Mouse (Mus musculus) retina, postnatal 7 days (tissue): Measurements from ENCODE around the gene Wdr92.
"Not testable (repeated sequence)": the region's sequence is repeated elsewhere in the genome, so short reads cannot be mapped to it uniquely, and the experiment has no call there.

Experiments
- DNase-seq: peaks from one replicate; pipeline ENCODE4 v3.0.0-alpha.2; 2012; ENCODE audit warnings: low read depth, low spot score

The Wdr92 gene

DNA sequence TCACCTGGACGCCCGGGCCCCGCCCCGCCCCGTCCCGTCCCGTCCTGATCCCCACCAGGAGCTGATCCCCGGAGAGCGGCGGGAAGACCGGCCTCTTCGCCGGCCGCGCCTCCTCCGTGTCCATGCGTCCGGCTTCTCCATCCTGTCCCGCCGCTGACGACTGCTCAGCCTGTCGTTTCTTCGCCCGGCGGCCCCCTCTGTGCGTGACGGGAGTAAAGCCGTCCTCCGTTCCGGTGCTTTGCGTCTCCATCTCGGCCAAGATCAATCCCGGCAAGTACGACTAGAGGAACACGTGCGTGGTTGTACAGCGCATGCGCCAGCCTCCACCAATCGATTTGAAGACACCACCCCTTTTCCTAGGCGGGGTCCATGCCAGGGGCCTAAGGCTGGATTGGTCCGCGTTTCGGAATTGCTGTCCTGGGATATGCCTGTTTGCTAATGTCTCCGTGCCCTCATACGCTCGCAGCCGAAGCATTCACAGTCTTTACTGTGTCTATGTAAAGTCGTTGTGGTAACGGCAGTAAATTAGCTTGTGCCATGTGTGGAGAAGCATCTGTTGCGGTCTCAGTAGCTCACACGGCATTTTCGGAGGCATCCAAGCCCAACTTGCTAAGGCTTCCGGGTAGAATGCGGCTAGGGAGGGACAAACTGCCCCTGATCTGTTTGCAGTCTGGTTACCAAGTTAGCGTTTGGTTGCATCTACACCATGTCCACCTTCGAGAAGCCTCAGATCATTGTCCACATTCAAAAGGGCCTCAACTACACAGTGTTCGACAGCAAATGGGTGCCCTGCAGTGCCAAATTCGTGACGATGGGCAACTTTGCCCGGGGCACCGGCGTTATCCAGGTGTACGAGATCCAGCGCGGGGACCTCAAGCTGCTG, 29.6 kb downstream of the Wdr92 start, which contains the start of gene Pno1:
Gene Pno1, minus strand, starts transcription at position 311 of the 883 bp plus-strand sequence.
- DNase-seq: peak; percentile 94

GRCm38 (mm10) chr11:17212141-17212495, 30.2 kb downstream of the Wdr92 start:
- no peak for DNase-seq

- no peak for DNase-seq
Measured at GRCm38 (mm10) chr11:17212903-17213509, 31.1 kb downstream of the Wdr92 start.

- no peak for DNase-seq
Measured at GRCm38 (mm10) chr11:17215475-17215874, 33.6 kb downstream of the Wdr92 start.

DNA sequence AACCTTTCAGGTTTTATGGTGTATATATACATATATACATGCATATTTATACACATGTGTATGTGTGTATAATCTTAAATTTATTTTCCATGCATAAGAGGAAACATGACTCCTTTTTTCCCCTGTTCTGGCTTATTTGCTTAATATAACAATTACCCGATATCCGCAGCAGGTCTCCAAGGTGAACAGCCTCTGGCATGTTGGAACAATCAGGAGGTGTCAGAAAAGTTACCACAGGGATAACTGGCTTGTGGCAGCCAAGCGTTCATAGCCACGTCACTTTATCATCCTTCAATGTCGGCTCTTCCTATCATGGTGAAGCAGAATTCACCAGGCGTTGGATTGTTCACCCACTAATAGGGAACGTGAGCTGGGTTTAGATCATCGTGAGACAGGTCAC, 39.2 kb downstream of the Wdr92 start:
- no peak for DNase-seq

- DNase-seq: no peak
Measured at GRCm38 (mm10) chr11:17232792-17233191, 50.9 kb downstream of the Wdr92 start.

DNA sequence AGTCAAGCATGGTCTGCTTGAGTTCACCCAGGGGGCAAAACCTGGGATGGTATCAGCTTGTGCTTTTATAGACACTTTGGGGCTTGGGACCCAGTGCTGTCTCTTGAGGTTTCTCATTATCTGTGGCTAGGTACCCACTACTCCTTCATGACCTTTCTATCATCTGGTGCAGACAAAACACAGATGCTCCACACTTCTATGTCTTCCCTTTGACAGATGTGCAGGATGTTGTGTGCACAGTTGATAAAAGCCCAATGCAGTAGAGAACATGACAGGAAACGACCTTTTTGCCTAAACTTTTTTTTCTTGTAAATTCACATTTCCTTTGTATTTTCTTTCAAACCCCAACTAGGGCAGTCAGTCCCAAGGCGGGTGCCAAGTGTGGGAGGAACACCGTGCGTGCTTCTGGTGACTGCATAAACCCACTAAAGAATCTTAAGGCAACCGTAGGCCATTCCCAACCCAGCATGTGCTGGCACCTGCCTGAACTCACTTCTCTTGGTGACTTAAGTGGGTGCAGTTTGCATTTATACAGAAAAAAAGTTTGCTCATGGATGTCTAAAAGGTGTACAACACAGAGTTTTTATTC, 54.6 kb downstream of the Wdr92 start:
- DNase-seq: no peak

DNA sequence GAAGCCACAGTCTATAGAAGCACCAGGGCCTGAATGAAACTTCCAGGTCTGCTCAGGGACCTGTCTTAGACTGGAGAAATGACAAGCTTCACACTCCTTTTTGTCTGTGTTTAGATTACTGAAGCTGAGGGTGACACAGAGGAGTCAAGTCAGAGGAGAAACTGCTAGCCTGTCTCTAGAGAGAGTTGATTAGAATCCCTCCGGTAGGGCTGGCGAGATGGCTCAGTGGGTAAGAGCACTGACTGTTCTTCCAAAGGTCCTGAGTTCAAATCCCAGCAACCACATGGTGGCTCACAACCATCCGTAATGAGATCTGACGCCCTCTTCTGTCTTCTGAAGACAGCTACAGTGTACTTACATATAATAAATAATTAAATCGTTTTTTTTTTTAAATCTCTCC, 56.7 kb downstream of the Wdr92 start:
- DNase-seq: not testable (repeated sequence)

GRCm38 (mm10) chr11:17248715-17249114, 66.8 kb downstream of the Wdr92 start:
- DNase-seq: no peak

DNA sequence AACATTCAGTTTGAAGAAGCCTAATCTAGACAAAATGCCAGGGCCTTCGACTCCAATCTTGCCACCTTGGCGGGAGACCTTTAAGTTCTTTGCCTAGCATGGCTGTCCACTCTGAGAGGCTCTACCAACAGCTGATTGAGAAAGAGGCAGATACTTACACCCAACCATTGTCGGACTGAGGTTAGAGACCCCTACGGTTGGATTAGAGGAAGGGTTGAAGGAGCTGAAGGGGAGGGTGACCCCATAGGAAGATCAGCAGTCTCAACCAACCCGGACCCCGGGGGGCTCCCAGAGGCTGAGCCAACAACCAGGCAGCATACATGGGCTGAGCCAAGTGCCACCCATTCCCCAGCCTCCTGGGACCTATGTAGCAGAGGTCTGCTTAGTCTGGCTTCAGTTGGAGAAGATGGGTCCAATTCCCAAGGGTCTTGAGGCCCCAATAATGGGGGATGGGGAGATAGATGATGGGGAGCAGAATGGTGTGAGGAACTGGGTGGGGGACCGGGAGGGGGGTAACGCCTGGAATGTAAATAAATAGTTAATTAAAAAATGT, 75.0 kb downstream of the Wdr92 start:
- DNase-seq: no peak

DNA sequence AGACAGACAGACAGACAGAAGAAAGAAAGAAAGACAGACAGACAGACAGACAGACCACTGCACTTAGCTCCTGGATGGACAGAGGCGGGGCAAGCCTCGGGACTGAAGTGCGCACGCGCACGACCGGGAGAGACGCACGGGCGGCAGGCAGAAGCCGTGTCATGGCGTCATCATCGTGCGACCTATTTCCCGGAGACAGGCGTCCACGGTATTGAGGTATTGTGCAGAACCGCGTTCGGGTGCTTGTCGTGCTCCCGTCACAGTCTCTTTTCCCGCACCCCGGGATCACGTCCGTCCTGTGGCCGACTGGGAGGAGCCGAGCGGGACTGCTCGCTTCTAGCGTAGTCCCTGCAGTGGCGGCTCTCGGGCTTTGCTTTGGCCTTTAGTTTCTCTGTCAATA, 75.5 kb downstream of the Wdr92 start, which contains the start of gene C1d:
Gene C1d, plus strand, starts transcription at position 137 of the 400 bp plus-strand sequence.
- peak; percentile 90 for DNase-seq

DNA sequence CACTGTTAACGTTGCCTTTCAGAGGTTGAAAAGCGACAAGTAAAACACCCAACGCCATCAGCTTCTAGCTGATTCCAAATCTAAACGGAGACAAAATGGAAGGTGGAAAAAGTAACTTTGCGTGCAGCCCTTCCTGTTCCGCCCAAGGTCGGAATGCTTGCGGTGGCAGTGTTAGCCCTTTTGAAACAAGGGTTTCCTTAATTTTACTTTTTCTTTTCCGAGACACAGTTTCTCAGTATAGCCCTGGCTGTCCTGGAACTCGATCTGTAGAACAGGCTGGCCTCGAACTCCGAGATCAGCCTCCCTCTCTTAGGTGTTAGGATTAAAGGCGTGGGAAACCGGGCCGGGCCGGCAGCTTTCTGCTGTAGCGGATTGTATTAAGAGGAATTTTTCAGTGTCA, 76.0 kb downstream of the Wdr92 start:
- no peak for DNase-seq

GRCm38 (mm10) chr11:17267176-17267575, 85.3 kb downstream of the Wdr92 start:
- no peak for DNase-seq

- no peak for DNase-seq
Measured at GRCm38 (mm10) chr11:17268801-17269200, 86.9 kb downstream of the Wdr92 start.

DNA sequence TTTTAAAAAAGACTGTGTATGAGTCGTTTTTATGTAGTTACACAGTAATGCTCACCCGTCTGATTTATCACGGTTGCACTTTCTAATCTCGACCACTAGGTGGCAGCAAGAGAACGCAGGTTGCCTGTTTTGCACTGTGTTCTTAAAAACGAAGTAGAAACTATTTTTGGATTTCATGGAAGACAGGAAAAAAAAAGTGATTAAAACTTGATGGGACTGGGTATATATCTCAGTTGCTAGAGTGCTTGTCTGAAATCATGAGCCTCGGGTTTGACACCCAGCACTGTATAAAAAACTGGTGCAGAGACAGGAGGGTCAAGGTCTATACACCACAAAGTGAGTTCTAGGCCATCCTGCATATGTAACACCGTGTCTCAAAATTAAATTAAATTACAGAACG, 98.1 kb downstream of the Wdr92 start:
- peak; percentile 48 for DNase-seq
